Mouse (Mus musculus) ES-Bruce4 (cell line): ENCODE results near the gene Aspscr1.
A peak's percentile ranks its signal among the peaks of the same experiment; 100 is the strongest.

Experiments used
- CTCF ChIP-seq: IDR thresholded peaks from one replicate; pipeline ENCODE4 v1.8.1; 2011; ENCODE audit warnings: low read depth, low read length
- EP300 ChIP-seq: IDR thresholded peaks from 2 replicates; pipeline ENCODE4 v1.6.1; 2011; ENCODE audit warnings: low read depth, low read length; ENCODE audit not compliant: insufficient read depth

- TF ChIP-seq EP300 (0 out of 2 replicates have a peak, but pooled peaks have one; percentile 5), CTCF (no peak)
Measured at GRCm38 (mm10) chr11:120704486-120705325, 31.9 kb downstream of the Aspscr1 start.
